Mouse (Mus musculus): ENCODE results near the gene Otulinl. TPM values are rescaled to one million over a fixed set of nuclear protein-coding genes. Genes with fewer than 3 reads are reported as not detected.
"Not testable (repeated sequence)": the region's sequence is repeated elsewhere in the genome, so short reads cannot be mapped to it uniquely, and the experiment has no call there.

Otulinl gene
- 5.5 and 14.0 TPM in 2 replicates for total RNA-seq (2021)
- long read RNA-seq, experiment 1, transcript Otulinl-202 (8 exons, 2,950 nt): major isoform, 5 of 11 reads
- long read RNA-seq, experiment 1, partial matches to known transcripts: 1 of 11 reads
- long read RNA-seq, experiment 1, other reads (novel, unspliced or antisense): 3 of 11 reads
- long read RNA-seq, experiment 2, partial matches to known transcripts: 0 of 3 reads
- long read RNA-seq, experiment 2, other reads (novel, unspliced or antisense): 0 of 3 reads

DNA sequence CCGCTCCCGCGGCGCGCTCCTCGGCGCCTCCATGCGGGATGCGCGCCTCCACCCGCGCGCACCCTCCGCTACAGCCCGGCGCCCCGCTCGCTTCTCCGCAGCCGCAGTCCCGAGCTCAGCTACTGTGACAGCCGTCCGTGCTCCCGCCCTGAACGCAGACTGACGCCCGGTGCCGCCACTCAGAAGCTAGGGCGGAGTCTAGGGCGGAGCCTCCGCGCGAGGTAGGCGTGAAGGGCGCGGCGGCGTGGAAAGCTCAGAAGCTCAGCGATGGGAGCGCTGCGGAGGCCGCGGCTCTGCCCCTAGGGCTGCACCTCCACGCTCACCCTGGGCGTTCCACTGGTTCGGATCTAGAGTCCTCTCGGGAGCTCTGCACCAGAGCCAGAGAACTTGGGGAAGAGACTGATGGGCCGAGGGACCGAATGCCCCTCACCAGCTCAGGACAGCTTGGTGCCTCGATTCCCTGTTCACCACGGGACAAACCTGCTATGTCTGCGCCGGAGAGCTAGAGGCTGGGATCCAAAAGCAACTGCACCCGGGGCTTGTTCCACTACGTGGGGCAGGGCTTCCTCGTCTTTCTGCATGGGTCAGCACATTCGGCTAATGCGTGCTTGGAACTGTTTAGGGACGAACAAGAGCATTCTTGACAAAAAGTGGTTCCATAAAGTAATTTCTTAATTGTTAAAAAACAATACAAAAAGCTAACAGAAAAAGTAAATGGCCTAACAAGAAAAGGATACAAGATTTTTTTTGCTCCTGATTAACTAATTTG lies at the start of gene Otulinl:
Otulinl (minus strand) TSS at position 161 of the 769 bp plus-strand sequence.
- peak; percentile 96 for DNase-seq

DNA sequence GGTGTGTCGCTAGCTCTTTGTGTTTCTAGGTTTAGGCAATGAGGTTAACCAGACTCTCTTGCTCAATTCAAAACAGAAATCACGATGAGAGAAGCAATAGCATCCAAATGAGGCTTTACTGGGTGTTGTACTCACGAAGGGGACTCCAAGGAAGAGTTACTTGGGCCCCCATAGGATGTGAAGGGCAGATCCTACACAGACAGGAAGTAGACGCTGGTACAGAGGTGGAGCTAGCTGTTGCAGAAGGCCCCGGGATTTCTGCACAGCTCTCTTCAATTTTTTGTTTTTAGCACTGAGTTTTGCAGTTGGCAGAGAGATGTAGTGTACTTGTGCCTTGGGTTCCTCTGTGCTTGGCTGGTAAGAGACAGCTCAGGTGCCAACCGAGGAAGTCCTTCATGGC lies 44.8 kb upstream of the Otulinl start:
- no peak for DNase-seq

DNA sequence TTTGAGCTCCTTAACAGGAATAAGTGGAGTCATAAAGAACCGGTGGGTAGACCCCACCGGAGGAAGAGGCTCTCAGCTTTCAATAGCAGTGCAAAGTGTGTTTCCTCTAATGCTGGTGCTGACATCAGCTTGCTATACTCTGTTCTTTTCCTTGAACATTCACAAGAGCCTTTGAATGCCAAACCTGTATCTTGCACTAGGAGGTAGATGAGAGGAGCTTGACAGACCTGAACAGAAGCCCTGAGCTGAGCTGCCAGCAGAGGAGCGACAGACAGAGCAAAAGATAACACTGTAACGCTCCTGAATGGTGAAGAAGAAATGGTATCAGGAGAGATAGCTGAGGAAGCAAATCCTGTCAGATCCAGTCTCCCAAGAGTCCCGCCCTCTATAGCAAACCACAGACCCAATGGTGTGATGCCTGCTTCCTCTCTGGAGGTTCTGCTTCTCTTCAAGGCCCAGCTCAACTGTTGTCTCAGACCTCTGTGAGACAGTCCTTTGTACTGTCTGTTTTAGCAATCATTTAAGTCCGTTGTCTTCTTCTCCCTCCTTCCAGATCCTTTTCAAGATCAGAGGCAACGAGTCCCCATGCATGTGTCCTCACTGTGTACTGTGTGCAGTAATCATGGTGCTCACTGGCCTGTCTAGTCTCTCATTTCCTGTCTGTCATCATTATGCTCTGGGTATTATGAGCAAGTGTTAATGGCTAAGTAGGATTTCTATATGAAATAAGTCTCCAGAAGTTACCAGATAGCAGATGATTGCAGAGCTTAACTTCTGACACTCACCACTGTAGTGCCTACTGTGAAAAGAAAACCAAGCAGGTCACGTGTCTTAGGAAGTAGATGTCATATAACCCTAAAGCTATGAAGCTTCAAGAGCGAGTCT lies 43.7 kb upstream of the Otulinl start:
- no peak for DNase-seq

DNA sequence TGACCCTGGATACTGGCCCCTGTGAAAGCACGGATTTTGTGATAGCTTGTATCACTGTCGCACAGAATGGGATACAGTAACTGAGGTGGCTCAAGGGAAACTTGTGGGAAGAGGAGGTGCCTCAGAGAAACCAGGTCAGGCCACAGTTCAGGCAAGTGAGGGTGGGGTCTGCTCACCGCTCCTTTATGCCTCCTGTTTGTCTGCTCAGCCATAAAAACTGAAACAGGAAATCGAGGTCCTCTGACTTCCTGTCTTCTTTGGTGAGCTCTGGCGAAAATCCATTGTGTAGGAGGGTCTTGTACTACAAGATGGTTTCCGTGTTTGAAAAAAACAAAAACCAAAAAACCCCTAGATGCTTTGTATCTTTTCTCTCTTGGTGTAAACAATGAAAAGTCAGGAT lies 42.9 kb upstream of the Otulinl start:
- no peak for DNase-seq

DNA sequence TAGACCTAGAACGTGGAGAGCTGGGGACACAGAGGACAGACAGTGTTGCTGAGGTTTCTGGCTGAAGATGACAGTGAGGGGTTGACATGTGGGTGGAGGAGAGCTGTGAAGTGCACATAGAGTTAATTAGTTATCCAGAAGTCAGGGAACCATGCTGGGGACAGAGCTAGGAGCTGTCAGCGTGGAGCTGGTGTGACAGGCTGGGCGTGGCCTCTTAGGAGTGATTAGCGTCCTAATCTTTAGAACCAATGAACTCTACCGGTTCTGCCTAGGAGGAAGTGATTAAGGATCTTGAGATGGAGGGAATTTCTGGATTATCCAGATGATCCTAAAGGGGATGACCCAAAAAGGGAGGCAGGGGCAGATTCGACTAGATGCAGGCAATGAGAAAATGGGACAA lies 42.4 kb upstream of the Otulinl start:
- no peak for DNase-seq

DNA sequence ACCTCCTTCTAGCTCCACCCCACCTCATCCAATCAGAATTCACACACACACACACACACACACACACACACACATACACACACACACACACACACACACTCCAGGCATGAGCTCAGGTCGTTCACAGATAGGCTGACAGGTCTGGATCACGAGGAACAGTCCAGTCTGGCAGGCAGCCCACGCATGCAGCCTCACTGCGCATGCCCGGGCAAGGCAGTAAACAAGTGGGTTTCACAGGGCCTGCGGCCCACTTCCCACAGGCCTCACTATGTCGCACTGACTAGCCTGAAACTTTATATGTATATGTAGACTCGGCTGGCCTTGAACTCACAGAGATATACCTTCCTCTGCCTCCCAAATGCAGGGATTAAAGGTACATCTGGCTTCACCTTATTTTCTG lies 38.9 kb upstream of the Otulinl start:
- not testable (repeated sequence) for DNase-seq

DNA sequence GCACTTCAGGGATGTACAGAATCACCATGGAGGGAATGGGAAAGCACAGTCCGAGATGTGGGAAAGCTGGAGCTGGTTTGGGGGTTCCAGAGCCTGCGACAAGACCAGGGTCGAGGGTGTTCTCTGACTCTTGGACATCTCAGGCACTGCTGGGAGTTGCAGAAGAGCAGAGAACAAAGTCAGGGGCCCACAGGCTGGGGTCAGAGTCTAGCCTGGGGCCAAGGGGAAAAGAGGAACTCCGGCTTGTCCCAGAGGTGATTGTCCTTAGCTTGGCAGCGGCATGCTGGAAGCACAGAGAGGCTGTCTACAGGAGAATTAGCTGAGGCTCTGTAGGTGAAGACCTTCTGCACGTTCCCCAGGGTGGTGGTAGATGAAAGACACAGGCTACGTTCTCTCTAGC lies 37.3 kb upstream of the Otulinl start:
- DNase-seq: no peak

DNA sequence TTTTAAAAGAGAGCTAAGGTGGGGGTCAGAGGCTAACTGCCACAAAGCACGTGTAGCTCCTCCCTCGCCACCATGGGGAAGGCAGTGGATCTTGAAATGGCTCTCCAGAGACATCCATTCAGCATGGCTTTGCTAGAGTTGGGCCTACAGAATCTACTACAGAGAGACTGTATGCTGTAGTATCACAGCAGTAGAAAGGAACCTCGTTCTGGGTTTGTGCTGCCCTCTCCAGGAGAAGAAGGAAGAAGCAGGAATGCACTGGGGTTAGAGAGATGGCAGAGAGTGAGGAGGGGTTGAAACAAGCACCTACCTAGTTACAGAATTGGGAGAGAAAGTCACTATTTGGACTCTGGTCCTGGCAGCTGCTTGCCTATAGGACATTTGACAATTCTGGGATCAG lies 34.0 kb upstream of the Otulinl start:
- DNase-seq: peak; percentile 31

DNA sequence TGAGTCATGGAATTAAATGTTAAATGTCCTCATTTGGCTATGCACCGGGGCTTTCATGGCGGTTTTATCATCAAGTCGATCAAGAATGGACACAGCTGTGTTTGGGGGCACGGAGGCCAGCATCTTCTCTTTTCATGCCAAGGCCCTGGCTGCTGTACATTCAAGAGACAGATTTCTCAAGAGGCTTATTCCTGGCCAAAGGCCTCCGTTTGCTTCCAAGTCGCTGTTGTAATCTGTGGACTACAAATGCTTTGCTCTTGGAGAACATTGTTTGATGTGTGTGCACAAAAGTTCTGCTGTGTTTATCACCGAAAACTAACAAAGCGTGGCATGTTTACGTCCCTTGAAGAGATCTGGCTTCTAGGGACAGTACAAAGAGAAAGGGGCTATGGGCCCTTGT lies 29.3 kb upstream of the Otulinl start:
- DNase-seq: no peak

DNA sequence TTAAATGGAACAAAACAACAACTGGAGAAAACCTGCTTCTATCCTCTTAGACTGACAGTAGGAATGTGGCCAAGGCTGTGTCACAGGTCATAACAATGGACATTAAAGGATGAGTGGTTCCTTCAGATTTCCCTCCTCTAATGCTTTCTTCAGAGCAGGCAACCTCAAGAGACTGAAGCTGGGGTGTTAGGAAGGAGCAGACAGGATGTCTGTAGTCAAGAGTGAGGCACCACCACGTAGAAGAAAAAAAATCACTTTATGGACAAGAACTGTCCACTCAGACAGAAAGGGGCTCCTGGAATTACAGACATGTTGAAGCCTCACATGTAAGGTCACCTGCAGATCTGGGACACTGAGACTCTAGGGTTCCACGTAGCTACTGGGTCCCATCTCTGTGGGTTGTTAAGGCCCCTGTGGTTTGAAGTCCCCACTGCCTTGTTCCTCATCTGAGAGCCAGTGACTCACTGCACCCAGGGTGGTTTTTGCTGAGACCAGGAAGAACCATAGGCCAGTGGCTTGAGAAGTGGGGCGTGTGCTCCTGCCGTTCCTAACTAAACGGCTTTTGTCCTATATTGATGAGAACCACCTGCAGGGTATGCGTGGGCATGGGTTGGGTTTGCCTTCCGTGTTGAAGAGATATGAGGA lies 27.7 kb upstream of the Otulinl start:
- DNase-seq: no peak

DNA sequence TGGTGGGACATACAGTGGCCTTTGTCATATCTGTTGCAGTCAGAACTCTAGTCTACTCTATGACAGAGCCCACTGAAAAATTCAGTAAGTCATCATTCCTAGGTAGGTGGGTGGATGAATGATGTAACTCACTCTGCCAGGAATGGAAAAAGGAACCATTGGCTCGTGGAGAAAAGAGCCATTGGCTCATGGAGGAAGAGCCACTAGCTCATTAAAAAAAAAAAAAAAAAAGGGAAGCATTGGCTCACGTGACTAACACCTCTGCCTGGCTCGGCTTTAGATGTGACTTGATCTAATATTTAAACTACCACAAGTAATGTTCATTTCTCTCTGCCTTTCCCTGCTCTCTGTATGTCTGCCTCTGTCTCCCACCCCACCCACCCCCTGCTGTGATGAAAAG lies 27.1 kb upstream of the Otulinl start:
- DNase-seq: no peak

DNA sequence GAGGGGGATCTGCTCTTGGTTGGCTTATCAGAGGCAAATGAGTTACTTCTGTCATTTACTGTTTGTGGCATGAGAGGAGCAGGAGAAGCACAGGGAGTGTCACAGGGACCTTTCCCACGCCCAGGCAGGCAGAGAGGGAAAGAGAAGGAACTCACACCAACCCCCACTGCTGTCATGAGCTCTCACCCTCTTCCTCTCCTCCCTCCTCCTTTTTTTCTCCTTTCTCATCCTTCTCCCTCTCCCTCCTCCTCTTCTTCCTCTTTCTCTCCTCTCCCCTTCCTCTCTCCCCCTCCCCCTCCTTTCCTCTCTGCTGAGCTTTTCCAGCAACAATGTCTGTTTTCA lies 21.6 kb upstream of the Otulinl start:
- DNase-seq: no peak

DNA sequence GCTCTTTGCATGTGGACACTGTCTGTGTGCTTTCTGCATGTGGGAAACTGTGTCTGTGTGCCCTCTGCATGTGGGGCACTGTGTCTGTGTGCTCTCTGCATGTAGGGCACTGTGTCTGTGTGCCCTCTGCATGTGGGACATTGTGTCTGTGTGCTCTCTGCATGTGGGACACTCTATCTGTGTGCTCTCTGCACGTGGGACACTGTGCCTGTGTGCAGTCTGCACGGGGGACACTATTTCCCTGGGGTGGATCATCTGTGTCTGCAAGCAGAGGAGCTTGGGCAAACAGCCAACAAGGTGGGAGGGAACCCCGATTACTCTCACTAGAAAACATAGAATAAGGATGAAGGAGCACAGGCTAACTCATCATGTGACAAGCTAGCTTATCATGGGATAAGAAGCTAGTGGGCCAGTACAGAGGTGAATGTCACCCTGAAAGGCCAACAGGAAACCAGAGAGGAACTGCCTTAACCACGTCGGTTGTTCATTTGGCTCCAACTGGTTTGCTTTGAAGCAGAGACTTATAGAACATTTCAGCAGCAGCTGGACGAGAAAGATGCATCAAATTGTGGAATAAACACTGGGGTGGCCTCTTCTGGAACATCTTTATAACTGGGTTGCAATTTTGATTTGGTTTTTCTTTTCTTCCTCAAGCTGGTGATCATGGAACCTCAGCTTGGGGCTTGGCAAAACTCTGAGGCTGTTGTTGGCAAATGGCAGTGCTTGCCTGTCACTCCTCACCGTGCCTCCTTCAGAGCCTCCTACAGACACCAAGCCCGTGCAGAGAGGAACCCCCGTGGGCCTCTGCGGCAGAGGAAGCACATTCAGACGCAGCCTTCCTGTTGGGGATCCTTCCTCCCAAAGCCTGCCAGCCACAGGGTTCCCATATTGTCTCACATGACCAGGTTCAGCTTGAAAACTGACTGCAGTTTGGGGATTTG lies 20.9 kb upstream of the Otulinl start:
- peak; percentile 42 for DNase-seq

DNA sequence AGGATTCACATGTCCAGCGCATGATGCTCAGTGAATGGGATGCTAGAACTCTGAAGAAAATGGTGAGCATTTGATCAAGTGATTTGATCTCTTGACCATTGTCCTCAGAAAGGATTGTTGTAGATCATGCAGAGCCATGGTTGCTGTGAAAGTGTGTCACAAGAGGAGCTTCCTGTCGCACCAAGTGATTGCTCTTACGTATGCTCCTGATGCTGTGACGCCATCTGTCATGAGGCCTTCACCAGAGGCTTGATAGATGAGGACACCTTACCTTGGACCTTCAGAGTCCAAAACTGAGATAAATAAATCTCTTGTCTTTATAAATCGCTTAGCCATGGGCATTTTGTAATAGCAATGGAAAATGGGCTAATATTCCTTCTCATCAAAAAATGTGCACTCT lies 16.3 kb upstream of the Otulinl start:
- DNase-seq: no peak

DNA sequence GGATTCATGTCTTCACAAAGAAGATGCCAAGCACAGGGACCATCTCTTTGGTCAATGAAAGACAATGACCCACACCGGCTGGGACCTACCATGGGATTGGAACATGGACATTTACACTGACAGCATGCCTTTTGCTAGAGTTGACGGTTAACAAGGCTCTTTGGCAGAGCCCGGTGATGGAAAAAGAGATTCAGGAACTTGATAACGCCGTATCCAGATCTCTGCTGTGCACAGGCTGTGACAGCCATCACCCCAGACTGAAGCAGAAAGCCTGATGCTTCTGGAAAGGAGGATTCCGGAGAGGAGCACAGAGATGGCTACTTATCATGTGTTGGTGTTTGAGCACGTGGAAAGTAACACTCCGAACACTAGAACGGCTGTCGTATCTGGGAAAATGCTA lies 11.9 kb upstream of the Otulinl start:
- no peak for DNase-seq

DNA sequence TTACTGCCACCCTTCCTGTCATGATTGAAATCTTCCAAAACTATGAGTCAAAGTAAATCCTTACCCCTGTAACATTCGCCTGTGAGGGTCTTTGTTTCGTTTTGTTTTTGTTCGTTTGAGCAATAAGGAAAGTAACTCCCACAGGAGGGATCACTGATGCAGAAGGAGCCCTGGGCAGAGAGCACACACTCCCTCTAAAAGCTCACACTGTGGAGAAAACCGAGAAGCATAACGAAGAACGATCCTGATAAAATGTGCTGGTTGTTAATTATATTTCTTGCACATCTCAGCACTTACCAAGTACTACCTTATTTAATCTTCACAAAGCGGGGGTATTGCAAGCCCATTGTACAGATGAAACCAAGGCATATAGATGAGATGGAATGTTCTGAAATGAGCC lies 10.8 kb upstream of the Otulinl start:
- DNase-seq: no peak

DNA sequence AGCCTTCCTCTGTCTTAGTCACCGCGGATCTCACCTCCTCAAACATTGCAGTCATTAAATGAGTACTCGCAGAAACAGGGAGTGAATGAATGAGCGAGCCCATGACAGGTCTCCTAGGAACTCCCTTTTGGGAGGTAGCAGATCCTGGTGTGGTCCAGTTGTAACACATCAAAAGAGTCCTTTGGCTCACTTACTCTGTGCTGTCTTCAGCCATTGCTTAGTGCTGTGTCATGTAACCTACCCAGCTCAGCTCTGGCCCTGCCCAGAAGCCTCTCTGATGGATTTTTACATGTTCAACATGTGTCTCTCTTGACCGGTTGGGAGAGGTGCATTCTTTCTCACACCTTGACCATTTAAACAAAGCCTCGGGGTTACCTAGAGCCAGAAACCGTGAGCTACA lies 9.8 kb upstream of the Otulinl start:
- DNase-seq: no peak

DNA sequence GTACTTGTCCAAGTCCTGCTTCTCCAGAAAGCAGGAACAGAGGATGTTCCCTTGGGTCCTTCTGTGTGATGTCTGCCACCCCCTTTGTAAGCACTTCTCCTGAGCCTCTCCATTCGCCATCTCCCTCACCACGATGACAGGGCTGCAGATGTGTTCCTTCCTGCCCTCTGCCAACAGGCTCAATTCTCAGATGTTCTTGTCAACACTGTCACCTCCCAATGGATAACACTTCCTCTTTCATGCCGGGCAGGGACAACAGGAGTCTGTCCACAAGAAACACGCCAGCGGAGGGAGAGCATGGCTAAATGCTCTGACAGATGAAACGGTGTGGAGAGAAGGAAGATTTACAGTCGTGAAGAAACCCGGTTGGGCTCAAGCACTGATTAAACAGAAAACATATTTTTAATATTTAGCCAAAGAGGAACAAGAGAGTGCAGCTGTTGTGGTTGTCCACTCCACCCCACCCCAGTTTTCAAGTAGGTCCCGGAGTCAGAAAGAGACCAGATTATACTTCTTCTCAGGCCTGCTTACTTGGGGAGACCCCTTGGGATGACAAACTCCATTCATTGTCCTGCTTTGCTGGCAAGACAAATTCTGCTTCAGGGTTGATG lies 6.8 kb upstream of the Otulinl start:
- no peak for DNase-seq

DNA sequence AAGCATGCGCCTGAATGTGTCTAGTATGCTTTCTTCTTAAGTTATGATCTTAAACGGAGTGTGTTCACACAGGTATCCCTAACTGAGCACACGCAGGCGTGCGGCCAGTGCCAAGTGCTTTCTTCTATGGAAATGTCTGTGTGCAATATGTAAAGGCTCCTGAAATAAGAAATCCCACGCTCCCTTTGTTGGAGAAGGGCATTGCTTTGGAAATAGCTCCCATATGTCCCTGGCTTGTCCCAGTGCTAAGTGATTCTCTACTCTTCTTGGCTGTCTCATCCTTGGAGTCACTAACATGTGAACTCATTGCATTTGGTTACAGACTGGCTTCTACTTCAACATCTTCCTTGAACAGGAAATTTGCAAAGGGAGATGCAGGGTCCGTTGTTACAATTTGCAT lies 3.4 kb upstream of the Otulinl start:
- DNase-seq: no peak

DNA sequence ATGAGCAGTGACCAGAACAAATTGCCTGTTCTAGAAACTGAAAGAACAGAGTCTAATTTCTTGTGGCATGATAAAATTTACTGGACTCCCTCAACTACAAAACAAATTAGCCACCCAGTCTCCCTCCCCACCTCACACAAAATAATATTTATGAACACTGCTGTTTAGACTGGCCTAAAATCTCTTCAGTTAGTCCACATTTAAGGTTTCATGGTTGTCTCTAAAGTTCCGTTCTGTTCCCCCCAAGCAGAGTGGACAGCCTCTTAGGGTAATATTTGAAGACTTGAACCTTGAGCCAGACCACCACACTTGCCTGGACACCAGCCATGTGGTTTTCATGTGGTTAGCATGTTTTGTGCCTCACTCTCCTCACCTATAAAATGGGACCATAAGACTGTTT lies 1.8 kb upstream of the Otulinl start:
- DNase-seq: no peak

DNA sequence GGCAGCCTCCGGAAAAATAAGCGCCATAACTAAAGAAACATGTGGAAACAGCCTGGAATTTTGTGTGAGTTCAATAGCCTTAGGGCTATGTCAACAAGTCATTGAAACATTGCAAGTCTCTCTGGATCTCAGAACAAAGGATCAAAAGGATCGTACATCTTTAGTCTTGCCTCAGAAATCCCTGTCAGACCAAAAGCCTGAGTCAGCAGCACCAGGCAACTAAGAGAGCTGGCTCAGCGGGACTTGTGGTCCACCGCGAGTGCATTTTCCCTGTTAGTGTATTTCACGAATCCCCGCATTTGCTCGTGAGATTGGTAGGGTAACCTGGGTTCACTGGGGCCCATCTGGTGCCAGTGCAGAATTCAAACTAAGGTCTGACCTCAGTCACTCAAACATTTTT lies 1.2 kb upstream of the Otulinl start:
- no peak for DNase-seq
